Mouse (Mus musculus) urinary bladder, postnatal 25 days (tissue): Measurements from ENCODE around the gene Tas2r117.

Experiments
- DNase-seq: peaks from one replicate; pipeline ENCODE4 v3.0.0; 2022; ENCODE audit warnings: low spot score

The Tas2r117 gene

DNA sequence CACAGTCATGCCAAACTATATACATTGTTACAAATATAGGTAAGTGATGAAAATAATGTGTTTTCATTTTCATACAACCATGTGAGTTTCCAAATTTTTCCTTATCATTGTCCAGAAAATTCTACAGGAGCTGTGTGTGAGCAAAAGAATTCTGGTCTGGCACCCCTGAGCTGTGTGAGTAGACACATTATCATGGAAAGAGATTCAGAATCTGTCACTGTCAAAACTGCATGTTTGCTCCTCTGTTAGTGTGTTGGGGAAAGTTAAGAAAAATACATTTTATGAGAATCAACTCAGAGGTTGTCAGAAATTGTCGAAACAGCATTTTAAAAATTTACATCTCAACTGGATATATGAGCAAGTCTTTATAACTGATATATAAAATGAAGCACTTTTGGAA lies at the start of gene Tas2r117:
Gene Tas2r117, plus strand, starts transcription at position 301 of the 400 bp plus-strand sequence.
- DNase-seq = no peak

DNA sequence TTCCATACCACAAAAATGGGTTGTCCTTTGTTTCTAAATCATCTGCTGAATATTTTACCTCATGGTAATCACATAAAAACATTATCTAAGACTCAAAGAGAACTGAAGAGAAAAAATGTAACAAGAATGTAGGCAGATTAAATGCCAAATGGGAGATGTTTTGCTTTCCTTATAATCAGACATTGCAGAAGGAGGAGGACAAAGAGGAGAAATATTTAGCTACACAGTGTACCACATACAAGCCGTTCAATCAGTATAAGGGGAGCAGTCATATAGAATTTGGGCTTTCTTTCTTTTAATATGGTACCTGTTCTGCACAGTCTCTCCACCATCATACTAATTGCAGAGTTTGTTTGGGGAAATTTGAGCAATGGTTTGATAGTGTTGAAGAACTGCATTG lies 48.2 kb upstream of the Tas2r117 start, which contains the start of gene Tas2r124:
Gene Tas2r124, plus strand, starts transcription at position 301 of the 400 bp plus-strand sequence.
- DNase-seq = no peak

DNA sequence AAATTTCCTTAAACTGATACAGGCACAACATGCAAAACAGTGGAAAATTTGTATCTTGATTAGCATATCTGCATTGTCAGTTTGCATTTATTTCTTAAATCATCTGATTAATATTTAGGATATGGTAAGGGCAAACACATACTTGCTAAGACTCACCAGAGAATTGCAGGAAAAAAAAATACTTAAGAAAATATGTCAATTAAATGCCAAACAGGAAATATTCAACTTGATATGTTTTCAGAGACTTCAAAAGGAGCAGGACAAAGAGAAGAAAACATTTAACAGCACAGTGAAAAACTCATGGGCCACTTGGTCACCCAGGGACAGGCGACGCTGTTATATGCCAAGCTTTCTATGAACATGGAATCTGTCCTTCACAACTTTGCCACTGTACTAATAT lies 40.8 kb upstream of the Tas2r117 start, which contains the start of gene Tas2r102:
Gene Tas2r102, plus strand, starts transcription at position 301 of the 400 bp plus-strand sequence.
- no peak for DNase-seq

DNA sequence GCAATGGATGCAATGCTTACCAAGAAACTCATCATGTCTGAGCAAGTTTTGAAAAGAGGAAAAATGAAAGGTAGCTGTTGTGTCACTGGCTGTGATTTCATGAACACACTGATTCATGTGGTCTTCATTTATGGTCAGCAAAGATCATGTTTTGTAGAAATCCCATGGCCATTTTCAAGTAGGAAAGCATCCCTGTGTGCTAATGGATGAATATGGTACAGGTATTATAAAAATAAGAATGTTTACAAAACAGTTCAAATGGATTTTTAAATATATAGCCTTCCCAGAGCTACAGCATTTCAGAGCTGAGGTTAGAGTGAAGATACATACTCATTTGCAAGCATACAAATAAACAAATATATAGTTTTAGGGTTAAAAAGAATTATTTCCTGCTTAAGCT lies 24.6 kb upstream of the Tas2r117 start, which contains the start of gene Tas2r136:
Gene Tas2r136, minus strand, starts transcription at position 101 of the 400 bp plus-strand sequence.
- DNase-seq = no peak

DNA sequence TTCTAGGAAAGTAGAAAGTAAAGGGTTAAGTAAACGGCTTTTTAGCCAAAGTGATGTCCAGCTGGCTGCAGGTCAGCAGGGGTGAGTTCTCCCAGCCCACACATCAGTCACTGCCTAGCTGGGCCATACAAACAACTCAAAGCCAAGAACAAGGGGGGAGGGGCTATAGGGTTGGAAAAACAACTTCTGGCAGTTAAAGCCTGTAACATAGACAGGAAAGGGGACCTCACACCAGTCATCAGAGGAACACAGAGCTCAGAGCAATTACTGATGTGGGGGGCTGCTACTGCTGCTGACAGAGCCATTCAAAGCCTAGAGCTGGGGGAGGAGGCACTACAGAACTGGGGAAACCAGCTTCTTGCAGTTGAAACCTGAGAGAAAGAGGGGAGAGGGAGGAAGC lies 7.2 kb upstream of the Tas2r117 start:
- no peak for DNase-seq

DNA sequence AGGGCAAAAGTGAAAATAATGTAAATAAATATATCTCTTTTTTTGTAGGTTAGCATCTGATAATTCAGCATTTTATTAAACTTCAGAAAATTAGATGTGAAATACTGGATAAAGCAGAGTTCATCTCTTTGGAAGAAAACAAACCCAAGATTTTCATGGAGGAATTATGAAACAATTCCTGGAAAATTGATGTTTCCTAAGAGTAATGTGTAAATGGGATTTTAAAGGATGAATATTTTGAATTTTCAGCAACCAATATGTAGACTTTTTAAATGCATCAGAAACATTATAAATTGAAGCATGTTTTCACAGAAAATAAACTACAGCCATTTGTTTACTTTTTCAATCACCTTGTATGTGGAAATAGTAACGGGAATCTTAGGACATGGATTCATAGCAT lies 44.2 kb downstream of the Tas2r117 start, which contains the start of gene Tas2r123:
Gene Tas2r123, plus strand, starts transcription at position 301 of the 400 bp plus-strand sequence.
- no peak for DNase-seq
